Mouse (Mus musculus): ENCODE data around the gene Rgs1.

The Rgs1 gene

DNA sequence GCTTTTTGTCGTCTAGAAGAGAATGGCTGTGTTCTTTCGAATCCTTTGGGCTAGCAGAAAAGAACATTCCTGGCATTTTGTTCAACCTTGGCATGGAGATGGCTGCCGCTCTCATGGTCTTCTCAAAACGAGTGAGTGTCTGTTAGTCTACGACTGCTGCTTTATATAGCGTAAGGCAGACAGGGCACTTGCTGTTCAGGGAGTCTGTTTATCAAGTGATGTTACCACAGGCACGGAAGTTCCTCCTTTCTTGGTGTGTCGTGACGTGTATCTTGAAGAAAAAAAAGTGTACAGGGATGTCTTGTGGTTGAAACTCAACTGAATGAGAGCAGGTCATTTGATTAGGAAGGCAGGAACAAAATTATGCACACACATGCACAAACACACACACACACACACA is at the start of gene Rgs1:
TSS of gene Rgs1 (minus strand) at position 320 of the 400 bp plus-strand sequence.
- in situ Hi-C loops (cut with MboI; ENCODE audit: low pct_unique_long_range_greater_than_20kb in 1 of 2, low sequenced_read_pairs in 2 of 2, unreplicated experiment in 1 of 2) = no loop called here

DNA sequence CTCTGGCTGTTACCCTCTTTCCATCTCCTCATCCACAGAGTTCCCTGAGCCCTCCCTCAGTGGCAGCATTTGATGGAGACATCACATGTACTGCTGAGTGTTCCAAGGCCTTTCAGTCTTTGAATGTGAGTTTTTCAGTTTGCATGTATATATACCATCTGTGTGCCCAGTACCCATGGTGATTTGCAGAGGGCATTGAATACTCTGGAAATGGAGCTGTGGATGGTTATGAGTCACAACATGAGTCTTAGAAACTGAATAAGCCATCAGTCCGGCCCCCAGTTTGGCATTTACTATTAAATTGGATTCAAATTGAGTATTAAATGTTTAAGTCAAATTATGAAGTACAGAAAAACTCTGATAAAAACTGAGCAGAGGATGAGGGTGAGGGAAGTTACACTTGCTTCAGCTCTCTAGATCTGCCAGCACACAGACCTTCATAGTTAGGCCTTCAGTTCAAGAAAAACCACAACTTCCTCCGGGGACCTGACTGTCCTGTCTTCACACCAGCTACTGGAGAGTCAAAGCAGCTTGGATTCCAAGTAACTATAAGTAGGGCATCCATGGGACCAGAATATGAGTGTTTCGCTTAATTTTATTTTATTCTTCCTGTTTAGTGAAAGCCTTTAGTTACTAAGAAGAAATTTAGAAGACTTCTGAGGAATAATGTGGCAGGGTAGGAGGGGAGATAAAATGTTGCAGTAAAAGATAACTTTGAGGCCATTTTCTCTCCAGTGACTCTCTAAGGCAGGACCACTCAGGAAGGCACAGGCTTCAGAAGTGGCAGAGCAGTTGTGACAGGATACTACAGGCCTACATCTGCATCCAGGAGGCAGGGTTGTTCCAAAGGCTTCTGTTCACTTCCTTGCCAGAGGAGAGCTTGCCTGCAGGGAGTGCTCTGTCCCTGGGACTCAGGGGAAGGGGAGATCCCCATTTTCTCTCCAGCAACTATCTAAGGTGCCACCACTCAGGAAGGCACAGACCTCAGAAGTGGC is 34.3 kb upstream of the Rgs1 start:
- in situ Hi-C loops (cut with MboI; ENCODE audit: low pct_unique_long_range_greater_than_20kb in 1 of 2, low sequenced_read_pairs in 2 of 2, unreplicated experiment in 1 of 2) = no loop called here

DNA sequence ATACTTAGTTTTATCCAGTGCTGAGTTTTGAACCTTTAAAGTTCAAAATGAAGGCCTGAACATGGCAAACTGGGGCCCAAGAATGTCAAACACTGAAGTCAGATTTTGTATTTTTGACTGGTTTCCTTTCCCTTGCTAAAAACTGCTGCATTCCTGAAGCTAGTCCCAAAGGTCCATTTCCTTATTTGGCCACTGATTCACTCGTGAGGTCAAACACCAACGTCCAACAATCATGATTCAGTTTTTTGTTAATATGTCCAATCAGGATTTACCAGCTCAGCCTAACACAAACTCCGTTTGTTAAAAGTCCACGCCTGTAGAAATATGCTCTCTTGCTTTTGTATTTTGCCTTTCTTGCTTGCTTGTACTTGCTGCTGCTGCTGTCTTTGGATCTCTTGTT is 31.0 kb upstream of the Rgs1 start:
- in situ Hi-C loops (cut with MboI; ENCODE audit: low pct_unique_long_range_greater_than_20kb in 1 of 2, low sequenced_read_pairs in 2 of 2, unreplicated experiment in 1 of 2) = no loop called here

DNA sequence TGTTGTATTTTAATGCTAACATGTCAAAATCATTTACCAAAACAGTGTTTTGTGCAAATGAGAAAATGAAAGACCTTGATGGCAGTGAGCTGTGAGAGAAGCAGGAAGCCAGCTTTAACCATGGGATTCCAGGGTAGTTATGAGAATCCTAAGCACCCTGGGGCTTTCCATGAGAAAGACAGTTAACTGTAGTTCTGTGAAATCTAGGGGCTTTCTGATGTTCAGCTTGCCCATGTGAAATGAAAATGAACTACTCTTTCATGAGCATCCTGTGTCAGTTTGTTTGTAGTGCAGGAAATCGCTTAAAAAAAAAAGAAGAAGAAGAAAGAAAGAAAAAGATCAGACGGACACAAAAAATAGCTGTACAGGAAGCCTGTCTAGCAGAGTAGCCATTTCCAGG is 23.9 kb upstream of the Rgs1 start:
- in situ Hi-C loops (cut with MboI; ENCODE audit: low pct_unique_long_range_greater_than_20kb in 1 of 2, low sequenced_read_pairs in 2 of 2, unreplicated experiment in 1 of 2) = no loop called here

DNA sequence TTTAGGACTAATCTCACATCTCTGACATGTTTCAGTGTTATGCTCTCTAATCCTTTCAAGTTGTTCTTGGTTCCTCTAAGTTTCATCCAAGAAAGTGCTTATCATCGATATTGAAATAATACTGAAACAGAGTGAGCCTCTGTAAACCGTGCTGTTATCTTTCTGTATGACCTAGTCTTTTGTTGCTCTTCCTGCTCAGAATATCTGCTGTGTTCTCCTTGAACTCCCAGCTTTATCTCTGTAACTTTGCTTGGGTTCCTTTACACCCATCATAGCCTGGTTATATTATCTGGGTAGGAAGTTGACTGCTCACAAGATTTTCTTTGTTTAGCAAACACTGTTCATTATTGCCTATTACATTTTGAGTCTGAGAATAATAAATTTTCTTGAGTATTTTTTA is 20.1 kb upstream of the Rgs1 start:
- in situ Hi-C loops (cut with MboI; ENCODE audit: low pct_unique_long_range_greater_than_20kb in 1 of 2, low sequenced_read_pairs in 2 of 2, unreplicated experiment in 1 of 2) = no loop called here

DNA sequence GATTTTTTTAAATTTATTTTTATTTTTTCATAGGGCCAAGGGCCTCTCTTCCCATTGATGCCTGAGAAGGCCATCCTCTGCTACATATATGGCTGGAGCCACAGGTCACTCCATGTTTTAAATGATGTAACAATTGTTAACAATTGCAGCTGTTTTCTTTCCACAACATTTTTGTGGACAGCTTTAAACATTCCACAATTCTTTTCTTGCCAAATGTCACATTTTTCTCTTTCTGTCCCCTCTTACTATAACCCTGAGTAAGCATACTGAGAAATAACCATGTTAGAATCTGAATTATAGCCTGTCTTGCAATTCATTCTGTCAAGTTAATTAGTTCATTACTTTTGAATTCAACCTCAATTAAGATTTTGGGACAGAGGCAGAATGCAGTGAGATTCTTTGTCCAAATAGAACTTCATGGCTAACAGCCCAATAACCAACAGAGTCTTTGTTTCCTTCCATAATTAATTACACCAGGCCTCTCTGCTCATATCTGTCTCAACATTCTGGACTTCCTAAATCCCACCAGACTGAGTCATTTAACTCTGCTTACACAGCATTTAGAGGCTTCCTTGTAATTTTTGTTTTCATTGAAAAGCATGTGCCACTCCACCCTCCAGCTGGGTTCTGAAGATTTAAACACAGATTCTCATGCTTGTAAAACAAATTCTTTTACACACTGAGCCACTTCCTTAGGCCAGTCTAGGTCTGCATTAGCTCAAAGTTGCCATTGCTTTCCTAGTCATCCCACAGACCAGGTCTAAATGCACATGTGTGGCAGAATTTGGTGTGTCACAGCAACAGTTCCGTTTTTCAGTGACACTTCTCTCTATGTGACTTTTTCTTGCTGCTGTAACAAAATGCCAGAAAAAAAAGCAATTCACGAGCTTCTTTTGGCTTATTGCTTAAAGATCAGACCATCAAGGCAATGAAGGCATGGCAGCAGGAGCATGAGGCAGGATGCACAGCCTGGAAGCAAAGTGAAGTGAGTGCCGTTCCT is 18.7 kb upstream of the Rgs1 start:
- in situ Hi-C loops (cut with MboI; ENCODE audit: low pct_unique_long_range_greater_than_20kb in 1 of 2, low sequenced_read_pairs in 2 of 2, unreplicated experiment in 1 of 2) = no loop called here

DNA sequence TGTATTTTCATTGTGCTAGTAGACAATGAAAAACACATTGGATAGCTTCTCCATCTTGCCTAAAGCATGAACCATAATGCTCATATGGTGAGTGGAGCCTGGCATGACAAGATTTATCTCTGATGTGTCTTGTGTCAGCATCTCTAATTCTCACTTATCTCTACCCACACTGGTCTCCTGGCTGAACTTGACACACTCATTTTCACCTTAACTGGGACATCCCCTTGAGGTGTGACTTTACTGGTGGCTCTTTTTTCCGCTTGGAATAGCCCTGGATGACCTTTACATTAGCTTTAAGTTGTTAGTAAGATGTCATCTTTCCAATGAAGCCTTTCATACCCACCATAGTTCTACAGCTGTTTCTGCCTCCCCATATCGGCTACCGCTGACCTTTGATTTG is 15.0 kb upstream of the Rgs1 start:
- in situ Hi-C loops (cut with MboI; ENCODE audit: low pct_unique_long_range_greater_than_20kb in 1 of 2, low sequenced_read_pairs in 2 of 2, unreplicated experiment in 1 of 2) = no loop called here

DNA sequence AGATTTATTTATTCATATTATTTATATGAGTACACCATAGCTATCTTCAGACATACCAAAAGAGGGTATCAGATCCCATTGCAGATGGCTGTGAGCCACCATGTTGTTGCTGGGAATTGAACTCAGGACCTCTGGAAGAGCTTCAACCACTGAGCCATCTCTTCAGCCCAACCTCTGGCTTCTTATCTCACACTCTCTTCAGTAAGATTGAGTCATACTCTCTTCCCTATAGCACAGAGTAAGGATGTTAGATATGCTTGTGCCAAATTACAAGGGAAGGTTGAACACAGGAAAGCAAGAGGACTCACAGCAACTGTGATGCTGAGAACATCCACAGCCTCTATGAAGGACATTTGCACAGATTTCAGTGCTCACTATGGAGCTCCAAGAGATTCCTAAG is 13.0 kb upstream of the Rgs1 start:
- in situ Hi-C loops (cut with MboI; ENCODE audit: low pct_unique_long_range_greater_than_20kb in 1 of 2, low sequenced_read_pairs in 2 of 2, unreplicated experiment in 1 of 2) = no loop called here

DNA sequence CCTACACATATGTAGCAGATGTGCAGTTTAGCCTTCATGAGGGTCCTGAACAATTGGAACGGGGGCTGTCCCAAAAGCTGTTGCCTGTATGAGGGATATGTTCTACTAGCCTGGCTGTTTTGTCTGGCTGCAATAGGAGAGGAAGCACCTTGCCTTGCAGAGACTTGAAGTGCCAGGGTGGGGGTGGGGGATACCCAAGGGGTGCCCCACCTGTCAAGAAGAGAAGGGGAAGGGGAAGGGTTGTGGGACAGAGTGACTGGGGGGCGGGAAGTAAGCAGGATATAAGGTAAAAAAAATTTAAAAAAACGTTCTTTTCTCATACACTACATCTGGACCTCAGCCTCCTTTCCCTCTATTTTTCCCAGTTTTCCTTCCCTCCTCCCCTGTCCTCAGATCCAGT is 9.7 kb upstream of the Rgs1 start:
- in situ Hi-C loops (cut with MboI; ENCODE audit: low pct_unique_long_range_greater_than_20kb in 1 of 2, low sequenced_read_pairs in 2 of 2, unreplicated experiment in 1 of 2) = no loop called here

DNA sequence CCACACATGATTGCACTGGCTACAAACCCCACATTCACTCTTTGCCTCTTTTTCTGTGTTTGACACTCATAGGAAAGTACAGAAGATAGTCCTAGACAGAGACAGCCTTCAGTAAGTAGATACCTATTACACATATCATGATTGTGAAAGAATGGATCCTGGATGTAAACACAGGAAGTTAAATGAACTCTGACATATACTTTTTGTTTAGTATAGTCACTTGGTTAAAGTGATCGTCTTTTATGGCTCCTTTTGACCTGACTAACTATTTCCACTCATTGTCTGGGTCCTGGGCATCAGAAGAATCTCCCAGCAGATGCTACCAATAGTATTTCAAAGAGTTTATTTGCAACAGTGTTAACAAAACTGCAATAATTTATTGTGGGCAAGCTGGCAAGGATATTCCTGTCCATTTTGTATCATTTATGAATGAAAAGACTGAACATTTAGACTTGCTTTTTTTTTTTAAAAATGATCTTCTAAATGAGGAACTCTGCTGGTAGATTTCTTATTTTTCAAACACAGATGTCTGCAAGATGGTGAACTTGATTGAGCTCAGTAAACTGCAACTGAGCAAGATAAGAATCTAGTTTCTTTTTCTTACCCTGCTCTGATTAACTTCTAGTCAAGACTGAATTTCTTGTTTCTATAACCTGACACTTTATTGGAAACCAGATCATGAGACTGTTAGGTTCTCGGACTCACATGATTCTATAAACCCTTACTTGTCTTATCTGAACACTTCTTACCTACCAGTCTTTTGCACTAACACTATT is 7.7 kb upstream of the Rgs1 start:
- in situ Hi-C loops (cut with MboI; ENCODE audit: low pct_unique_long_range_greater_than_20kb in 1 of 2, low sequenced_read_pairs in 2 of 2, unreplicated experiment in 1 of 2) = no loop called here

DNA sequence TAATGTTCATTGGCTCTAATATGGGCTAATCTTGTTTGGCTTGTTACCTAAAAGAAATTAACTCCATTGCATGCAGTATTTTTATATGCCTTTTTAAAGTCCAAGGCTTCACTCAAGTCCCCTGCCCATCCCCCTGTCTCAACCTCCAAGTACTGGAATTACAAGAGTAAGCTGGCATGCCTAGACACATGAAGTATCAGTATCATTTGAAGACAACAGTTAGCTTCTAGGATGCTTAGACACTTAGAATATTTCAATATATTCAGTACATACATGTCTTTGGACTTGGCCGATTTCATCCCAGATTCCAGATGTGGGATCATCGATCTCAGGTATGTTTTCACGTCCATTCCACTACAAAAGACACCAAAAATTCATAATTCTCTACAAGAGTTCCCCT is 836 bp downstream of the Rgs1 start:
- in situ Hi-C loops (cut with MboI; ENCODE audit: low pct_unique_long_range_greater_than_20kb in 1 of 2, low sequenced_read_pairs in 2 of 2, unreplicated experiment in 1 of 2) = no loop called here

DNA sequence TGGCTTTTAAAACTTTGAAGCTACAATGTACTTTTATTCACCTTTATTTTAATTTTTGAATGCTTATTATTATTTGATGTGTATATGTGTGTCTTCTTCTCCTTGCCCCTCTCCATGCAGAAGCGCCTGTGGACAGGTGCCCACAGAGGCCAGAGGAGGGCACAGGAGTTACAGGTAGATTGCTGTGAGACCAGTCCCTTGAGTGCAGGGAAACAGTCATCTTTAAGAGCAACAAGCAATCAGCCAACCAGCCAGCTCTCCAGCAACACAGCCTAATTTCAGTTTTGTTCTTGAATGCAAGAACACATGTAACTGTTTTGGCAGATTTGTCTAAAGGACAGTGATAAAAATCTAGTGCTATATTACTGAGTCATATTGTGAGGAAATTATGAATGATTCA is 1.7 kb downstream of the Rgs1 start:
- in situ Hi-C loops (cut with MboI; ENCODE audit: low pct_unique_long_range_greater_than_20kb in 1 of 2, low sequenced_read_pairs in 2 of 2, unreplicated experiment in 1 of 2) = no loop called here

DNA sequence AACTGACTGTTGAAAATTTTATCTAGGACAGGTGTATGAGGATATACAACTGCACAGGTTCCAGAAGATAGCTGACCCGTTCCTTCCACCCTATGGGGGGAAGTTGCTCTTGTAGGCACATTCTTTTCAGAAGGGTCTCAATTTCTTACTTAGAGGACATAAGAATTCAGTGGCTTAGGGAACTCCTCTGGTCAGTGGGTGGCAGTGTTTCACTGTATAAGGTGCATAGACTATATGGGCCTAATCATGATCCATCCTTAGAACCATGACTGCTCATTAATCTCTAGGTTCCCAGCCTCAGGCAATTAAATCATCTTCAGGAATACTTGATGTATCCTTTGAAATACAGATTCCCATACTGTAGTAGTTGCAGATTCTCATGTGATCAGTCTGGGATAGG is 5.5 kb downstream of the Rgs1 start:
- in situ Hi-C loops (cut with MboI; ENCODE audit: low pct_unique_long_range_greater_than_20kb in 1 of 2, low sequenced_read_pairs in 2 of 2, unreplicated experiment in 1 of 2) = no loop called here

DNA sequence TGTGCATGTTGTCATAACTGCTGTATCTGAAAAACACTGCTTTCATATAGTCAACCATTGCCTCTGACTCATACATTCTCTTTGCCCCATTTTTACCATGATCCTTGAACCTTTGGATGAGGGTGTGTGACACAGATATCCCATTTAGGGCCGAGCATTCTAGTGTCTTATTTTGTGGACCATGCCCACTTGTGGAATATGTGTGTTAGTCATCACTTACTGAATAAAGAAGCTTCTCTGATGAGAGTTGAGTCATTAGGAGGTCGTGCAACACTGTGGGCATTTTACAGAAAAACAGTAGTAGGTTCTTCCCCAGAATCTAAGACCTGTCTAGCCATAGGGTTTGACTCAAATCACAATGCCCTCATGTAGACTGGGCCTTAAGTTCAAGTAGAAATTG is 9.8 kb downstream of the Rgs1 start:
- in situ Hi-C loops (cut with MboI; ENCODE audit: low pct_unique_long_range_greater_than_20kb in 1 of 2, low sequenced_read_pairs in 2 of 2, unreplicated experiment in 1 of 2) = no loop called here

DNA sequence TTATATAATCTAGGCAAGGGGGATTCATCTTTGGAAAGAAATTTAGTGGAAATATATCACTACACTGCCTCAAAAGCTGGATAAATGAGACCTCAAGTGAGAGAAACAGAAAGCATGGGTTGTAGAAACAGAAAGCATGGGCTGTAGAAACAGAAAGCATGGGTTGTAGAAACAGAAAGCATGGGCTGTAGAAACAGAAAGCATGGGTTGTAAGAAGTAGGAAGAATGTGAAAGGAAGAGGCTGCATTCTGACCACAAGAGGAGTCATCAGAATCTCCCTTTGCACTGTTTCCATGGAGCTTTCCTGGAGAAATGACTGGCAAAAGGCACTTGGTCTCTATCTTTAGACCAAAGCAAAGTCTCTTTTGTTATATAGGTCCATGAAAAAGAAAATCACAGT is 33.8 kb downstream of the Rgs1 start:
- in situ Hi-C loops (cut with MboI; ENCODE audit: low pct_unique_long_range_greater_than_20kb in 1 of 2, low sequenced_read_pairs in 2 of 2, unreplicated experiment in 1 of 2) = loop anchor here in 1 of 2 experiments (25.0 kb wide), 1 partner anchor 147 kb away; no protein-coding TSS in a partner anchor

DNA sequence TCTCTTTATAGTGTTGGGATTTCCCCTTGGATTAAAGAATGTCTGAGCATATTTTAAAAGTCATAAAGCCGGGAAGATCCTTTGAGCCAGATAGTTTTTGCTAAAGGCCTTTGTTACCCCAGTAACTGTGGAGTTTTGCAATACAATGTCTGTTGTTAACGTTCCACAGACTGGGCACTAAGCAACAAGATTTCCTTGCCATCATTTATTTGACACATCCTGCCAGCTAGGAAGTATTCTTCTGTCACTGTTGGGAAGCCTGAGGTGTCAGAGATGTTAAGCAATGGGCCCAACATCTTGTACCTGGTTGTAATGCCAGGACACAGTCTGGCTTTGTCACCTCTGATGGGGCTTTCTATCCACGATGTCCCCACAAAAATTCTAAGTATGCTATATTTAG is 38.1 kb downstream of the Rgs1 start:
- in situ Hi-C loops (cut with MboI; ENCODE audit: low pct_unique_long_range_greater_than_20kb in 1 of 2, low sequenced_read_pairs in 2 of 2, unreplicated experiment in 1 of 2) = loop anchor here in 1 of 2 experiments (25.0 kb wide), 1 partner anchor 151 kb away; no protein-coding TSS in a partner anchor

DNA sequence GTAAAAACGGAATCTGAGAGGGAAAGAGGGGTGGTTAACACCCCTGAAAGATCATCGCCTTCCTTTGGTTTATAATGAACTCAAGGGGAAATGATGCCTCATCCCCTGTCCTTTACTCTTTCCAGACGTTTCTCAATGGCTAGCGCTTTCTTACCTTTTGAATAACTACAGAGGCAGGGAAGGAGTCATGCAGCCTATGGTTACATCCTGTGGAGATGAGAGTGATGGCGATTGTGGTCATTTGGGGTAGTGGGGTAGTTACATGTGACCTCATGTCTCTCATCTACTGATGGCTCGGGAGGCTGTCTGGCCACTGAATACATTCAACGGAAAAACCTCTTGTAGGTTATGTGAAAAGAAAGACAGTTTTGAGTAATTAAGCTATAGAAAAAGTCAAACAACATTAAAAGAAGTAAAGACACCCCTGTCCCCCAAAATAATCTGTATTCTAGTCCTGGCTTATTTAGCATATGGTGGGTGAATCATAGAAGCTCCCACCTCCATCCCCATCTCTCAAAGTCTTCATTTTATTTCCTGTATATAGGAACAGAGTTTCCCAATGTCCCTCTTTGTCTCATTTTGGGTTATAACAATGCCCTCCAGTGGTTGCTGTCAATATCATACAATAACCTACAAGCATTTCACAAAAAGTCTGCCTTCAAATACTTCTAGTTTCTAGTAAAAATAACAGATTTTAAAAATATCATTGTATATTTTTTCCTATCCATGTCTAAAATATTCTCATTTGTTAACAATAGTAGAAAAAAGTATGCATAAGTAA is 42.6 kb downstream of the Rgs1 start:
- in situ Hi-C loops (cut with MboI; ENCODE audit: low pct_unique_long_range_greater_than_20kb in 1 of 2, low sequenced_read_pairs in 2 of 2, unreplicated experiment in 1 of 2) = loop anchor here in 1 of 2 experiments (25.0 kb wide), 1 partner anchor 156 kb away; no protein-coding TSS in a partner anchor
